Mouse (Mus musculus): ENCODE measurements around the gene Atg4c. TPM values are rescaled to one million over a fixed set of nuclear protein-coding genes. Genes with fewer than 3 reads are reported as not detected.

The Atg4c gene
- polyA plus RNA-seq, 2 experiments, result 2.3 to 3.9 TPM

DNA sequence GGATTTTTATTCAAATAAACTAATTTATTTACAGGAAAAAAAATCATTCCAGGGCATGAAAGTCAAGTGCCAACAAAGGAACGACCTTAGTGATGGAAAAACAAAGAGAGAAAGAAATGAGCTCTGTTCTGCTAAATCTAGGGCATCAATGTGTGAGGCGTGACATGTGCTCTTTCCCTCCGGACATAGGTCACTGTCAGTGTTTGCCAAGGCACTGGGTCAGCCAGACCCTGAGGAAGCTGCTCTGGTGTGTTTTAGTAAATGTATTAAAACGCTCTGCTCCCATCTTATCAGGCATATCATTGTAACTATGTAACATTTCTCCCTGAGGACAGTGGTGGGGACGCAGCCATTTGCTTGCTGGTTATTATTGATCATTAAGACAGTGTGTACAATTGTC is 14.9 kb upstream of the Atg4c start:
- TF ChIP-seq EP300 (IDR thresholded peaks at IDR 0.05; ENCODE audit: low read depth) (no peak), CTCF (IDR thresholded peaks at IDR 0.05; ENCODE audit: low read depth) (no peak)
- Histone ChIP-seq H3K9me3 (ENCODE audit: control insufficient read depth, low read length) (no peaks in the 10 kb centered on the region), H3K36me3 (replicated peaks; ENCODE audit: control insufficient read depth, insufficient read depth, low read depth) (no peaks in the 10 kb centered on the region), H3K9ac (replicated peaks) (no peak overlapping the region), H3K27me3 (ENCODE audit: control insufficient read depth, insufficient read depth, low read length) (no peaks in the 10 kb centered on the region), H3K4me2 (ENCODE audit: low read depth) (no peak overlapping the region), H3K27ac (no peak overlapping the region), H3K4me1 (replicated peaks; ENCODE audit: control insufficient read depth in 2 of 2, insufficient read depth in 2 of 2, low read length in 1 of 2) (0 out of 4 replicates have a peak, but pooled peaks cover 0 to 3% of the 10 kb centered on the region in 2 experiments), H3K4me3 (ENCODE audit: insufficient read depth in 1 of 2, low read depth in 2 of 2, low read length in 2 of 2) (no peak overlapping the region)
- 59% methylated on average over 5 of the region's 5 CpGs for WGBS (ENCODE audit: insufficient replicate concordance)
- ATAC-seq (ENCODE audit: insufficient read depth), result no peak
- DNase-seq (ENCODE audit: low read depth in 3 of 3, low spot score in 3 of 3), result no peak

DNA sequence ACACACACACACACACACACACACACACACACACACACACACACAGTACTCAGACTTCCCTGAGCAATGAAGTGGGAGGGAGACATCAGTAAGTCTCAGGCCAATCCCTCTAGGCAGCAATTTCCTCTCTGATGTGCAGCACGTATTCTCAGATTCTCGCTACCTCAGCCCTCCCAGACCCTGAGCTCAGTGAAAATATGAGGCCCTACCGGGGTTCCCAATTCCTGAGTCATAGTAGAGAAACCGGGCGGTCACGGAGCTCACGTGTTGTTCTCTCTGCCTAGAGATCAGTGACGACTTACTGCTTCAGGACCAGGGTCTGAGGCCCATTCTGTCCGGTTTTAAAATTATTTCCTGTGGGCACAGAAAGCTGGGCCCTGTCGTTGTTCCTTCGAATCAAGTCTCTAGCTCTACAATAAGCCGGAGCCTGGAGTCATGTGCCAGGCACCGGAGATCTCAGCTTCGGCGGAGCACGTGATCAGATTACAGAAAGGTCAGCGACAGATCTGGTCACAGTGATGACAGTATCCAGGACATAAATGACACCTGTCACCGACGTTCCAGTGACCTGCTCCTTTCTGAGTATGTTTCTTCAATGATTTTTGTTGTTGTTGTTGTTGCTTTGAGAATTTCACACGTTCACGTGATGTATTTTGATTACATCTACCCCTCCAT is 14.2 kb upstream of the Atg4c start:
- no peaks in the 10 kb centered on the region for H3K27me3 ChIP-seq (ENCODE audit: control insufficient read depth, insufficient read depth, low read length)
- H3K4me2 ChIP-seq (ENCODE audit: low read depth), result no peak overlapping the region
- ATAC-seq (ENCODE audit: insufficient read depth) (no peak), DNase-seq (ENCODE audit: low read depth in 3 of 3, low spot score in 3 of 3) (no peak)
- WGBS (ENCODE audit: insufficient replicate concordance), result 69% methylated on average over 21 of the region's 21 CpGs
- no peaks in the 10 kb centered on the region for H3K9me3 ChIP-seq (ENCODE audit: control insufficient read depth, low read length)
- no peaks in the 10 kb centered on the region for H3K36me3 ChIP-seq (replicated peaks; ENCODE audit: control insufficient read depth, insufficient read depth, low read depth)
- no peak overlapping the region for H3K27ac ChIP-seq
- TF ChIP-seq EP300 (IDR thresholded peaks at IDR 0.05; ENCODE audit: low read depth) (no peak), CTCF (IDR thresholded peaks at IDR 0.05; ENCODE audit: low read depth) (no peak)
- H3K4me3 ChIP-seq (ENCODE audit: insufficient read depth in 1 of 2, low read depth in 2 of 2, low read length in 2 of 2), result no peak overlapping the region
- H3K9ac ChIP-seq (replicated peaks), result no peak overlapping the region
- H3K4me1 ChIP-seq (replicated peaks; ENCODE audit: control insufficient read depth in 2 of 2, insufficient read depth in 2 of 2, low read length in 1 of 2), result peaks cover 0 to 3% of the 10 kb centered on the region in 2 experiments; a peak in 1 of 4 replicates

DNA sequence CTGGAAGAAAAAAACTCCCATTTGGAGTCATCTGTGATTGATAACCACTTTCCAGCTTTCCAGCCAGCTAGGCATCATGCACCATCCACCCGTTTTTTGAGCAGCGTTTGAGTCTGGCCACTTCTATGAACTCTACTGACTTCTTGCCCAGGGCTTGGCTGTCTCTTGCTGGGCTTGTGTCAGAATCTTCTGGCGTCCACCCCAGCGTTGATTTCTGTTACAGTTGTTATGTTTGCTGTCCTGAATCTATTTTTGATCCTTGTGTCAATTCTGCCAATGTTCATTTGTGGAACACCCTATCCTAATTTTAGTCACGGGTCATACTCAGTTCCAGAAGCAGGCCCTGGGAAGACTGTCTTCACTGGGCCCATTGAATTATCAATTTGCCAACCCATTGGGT is 12.8 kb upstream of the Atg4c start:
- Histone ChIP-seq H3K4me2 (ENCODE audit: low read depth) (no peak overlapping the region), H3K9me3 (ENCODE audit: control insufficient read depth, low read length) (no peaks in the 10 kb centered on the region), H3K27ac (no peak overlapping the region), H3K4me1 (replicated peaks; ENCODE audit: control insufficient read depth in 2 of 2, insufficient read depth in 2 of 2, low read length in 1 of 2) (peaks cover 0 to 3% of the 10 kb centered on the region in 2 experiments; a peak in 1 of 4 replicates), H3K36me3 (replicated peaks; ENCODE audit: control insufficient read depth, insufficient read depth, low read depth) (no peaks in the 10 kb centered on the region), H3K9ac (replicated peaks) (no peak overlapping the region), H3K27me3 (ENCODE audit: control insufficient read depth, insufficient read depth, low read length) (no peaks in the 10 kb centered on the region), H3K4me3 (ENCODE audit: insufficient read depth in 1 of 2, low read depth in 2 of 2, low read length in 2 of 2) (no peak overlapping the region)
- no peak for ATAC-seq (ENCODE audit: insufficient read depth)
- WGBS (ENCODE audit: insufficient replicate concordance), result 55% methylated on average over 5 of the region's 5 CpGs
- no peak for TF ChIP-seq CTCF (IDR thresholded peaks at IDR 0.05; ENCODE audit: low read depth)
- no peak for TF ChIP-seq EP300 (IDR thresholded peaks at IDR 0.05; ENCODE audit: low read depth)
- DNase-seq (ENCODE audit: low read depth in 3 of 3, low spot score in 3 of 3), result no peak

DNA sequence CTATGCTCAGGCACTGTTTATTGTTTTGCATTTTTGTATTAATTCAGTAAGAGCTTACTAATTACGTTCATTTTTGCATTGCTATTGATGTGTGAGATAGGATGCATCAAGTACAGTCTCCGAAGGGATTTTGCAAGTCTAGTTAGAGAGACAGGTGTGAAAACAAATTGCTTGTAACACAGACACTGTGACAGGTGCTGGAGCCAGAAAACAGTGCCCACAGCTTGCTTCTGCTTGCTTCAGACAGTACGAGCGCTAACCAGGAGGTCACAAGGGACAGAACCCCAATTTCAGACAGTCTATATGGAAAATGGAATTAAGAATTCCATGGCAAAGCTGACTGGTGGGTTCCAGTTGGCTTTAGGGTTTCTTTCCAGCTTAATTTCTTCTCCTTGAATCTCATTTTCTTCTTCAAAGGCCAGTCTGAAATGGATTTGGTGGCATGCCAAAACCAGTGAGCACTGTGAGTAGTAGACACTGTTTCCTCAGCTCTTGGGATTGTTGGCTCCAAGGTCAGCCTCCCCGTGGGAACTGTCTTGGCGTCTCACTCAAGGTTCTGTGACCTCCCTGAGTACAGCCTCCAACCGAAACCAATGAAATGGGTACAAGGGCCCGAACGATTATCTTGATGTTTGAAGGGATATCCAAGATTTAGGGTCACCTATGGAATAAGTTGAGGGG is 11.9 kb upstream of the Atg4c start:
- 62% methylated on average over 9 of the region's 9 CpGs for WGBS (ENCODE audit: insufficient replicate concordance)
- no peak for TF ChIP-seq CTCF (IDR thresholded peaks at IDR 0.05; ENCODE audit: low read depth)
- TF ChIP-seq EP300 (IDR thresholded peaks at IDR 0.05; ENCODE audit: low read depth), result no peak
- Histone ChIP-seq H3K9ac (replicated peaks) (no peak overlapping the region), H3K4me3 (ENCODE audit: insufficient read depth in 1 of 2, low read depth in 2 of 2, low read length in 2 of 2) (no peak overlapping the region), H3K27ac (no peak overlapping the region), H3K36me3 (replicated peaks; ENCODE audit: control insufficient read depth, insufficient read depth, low read depth) (no peaks in the 10 kb centered on the region), H3K9me3 (ENCODE audit: control insufficient read depth, low read length) (no peaks in the 10 kb centered on the region), H3K27me3 (ENCODE audit: control insufficient read depth, insufficient read depth, low read length) (no peaks in the 10 kb centered on the region), H3K4me2 (ENCODE audit: low read depth) (no peak overlapping the region), H3K4me1 (replicated peaks; ENCODE audit: control insufficient read depth in 2 of 2, insufficient read depth in 2 of 2, low read length in 1 of 2) (peaks cover 0 to 2% of the 10 kb centered on the region in 2 experiments; a peak in 1 of 4 replicates)
- no peak for ATAC-seq (ENCODE audit: insufficient read depth)
- DNase-seq (ENCODE audit: low read depth in 3 of 3, low spot score in 3 of 3), result no peak

DNA sequence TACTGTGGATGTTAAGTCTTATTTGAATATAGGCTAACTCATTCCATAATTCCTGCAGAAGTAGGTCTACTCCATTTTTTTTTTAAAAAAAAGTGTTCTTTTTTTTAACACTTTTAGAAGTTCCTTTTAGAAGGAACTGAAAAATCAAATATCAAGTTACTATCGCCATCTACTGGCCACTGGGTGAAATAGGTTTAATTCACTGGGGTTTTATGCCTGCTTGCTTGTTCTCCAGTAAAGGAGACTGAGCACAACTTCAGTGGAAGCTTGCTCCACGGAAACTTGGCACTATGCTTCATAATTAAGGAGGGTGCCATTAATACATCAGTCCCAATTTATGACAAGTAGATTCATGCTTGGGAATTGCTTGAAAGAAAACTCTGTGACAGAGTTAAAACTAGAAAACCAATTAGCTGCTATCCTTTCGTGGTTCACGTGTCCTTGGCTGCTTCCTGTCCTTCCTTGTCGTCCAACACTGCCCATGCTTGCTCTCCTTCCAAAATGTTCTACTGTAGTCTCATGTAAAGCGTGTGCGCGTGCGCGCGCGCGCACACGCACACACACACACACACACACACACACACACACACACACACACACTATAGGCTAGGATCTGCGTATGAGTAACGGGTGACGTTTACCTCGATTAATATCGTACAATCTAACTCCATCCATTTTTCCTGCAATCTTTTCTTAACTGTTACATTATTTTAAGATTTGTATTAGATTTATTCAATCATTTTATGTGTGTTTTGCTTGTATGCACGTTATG is 10.9 kb upstream of the Atg4c start:
- WGBS (ENCODE audit: insufficient replicate concordance), result 67% methylated on average over 20 of the region's 20 CpGs
- TF ChIP-seq CTCF (IDR thresholded peaks at IDR 0.05; ENCODE audit: low read depth) (peak; percentile 54), EP300 (IDR thresholded peaks at IDR 0.05; ENCODE audit: low read depth) (no peak)
- H3K4me3 ChIP-seq (ENCODE audit: insufficient read depth in 1 of 2, low read depth in 2 of 2, low read length in 2 of 2), result no peak overlapping the region
- no peaks in the 10 kb centered on the region for H3K27me3 ChIP-seq (ENCODE audit: control insufficient read depth, insufficient read depth, low read length)
- peak in 1 of 3 experiments; percentile 37 for DNase-seq (ENCODE audit: low read depth in 3 of 3, low spot score in 3 of 3)
- no peak for ATAC-seq (ENCODE audit: insufficient read depth)
- no peak overlapping the region for H3K4me2 ChIP-seq (ENCODE audit: low read depth)
- H3K9me3 ChIP-seq (ENCODE audit: control insufficient read depth, low read length), result no peaks in the 10 kb centered on the region
- H3K9ac ChIP-seq (replicated peaks), result no peak overlapping the region
- H3K36me3 ChIP-seq (replicated peaks; ENCODE audit: control insufficient read depth, insufficient read depth, low read depth), result no peaks in the 10 kb centered on the region
- H3K4me1 ChIP-seq (replicated peaks; ENCODE audit: control insufficient read depth in 2 of 2, insufficient read depth in 2 of 2, low read length in 1 of 2), result no peaks in the 10 kb centered on the region; a peak in 1 of 4 replicates
- H3K27ac ChIP-seq, result no peak overlapping the region
